Mouse (Mus musculus) forebrain, embryonic 11.5 days (tissue): Measurements from ENCODE around the gene Zfp36l2. TPM values are rescaled to one million over a fixed set of nuclear protein-coding genes. Genes with fewer than 3 reads are reported as not detected.
"Not testable (repeated sequence)": the region's sequence is repeated elsewhere in the genome, so short reads cannot be mapped to it uniquely, and the experiment has no call there.

Source experiments
- ATAC-seq: fragments of 200-750 bp; cut with Nextera tagmentation; replicated peaks from 2 replicates; pipeline ENCODE4 v1.8.0; 2017; ENCODE audit warnings: moderate TSS enrichment; ENCODE audit not compliant: low FRiP score
- DNase-seq: peaks from one replicate; pipeline ENCODE4 v3.0.0-alpha.2; 2017; ENCODE audit warnings: low spot score
- H3K27ac ChIP-seq: fragments of 300-500 bp; sonication (generic); 2 replicates; pipeline ENCODE4 v1.5.1; 2014; ENCODE audit warnings: low read depth, low read length
- H3K27me3 ChIP-seq: fragments of 300-500 bp; sonication (generic); 2 replicates; pipeline ENCODE4 v1.6.1; 2014; ENCODE audit warnings: mild to moderate bottlenecking, low read length, mixed read lengths; ENCODE audit not compliant: control insufficient read depth, insufficient read depth
- H3K36me3 ChIP-seq: fragments of 300-500 bp; sonication (generic); 2 replicates; pipeline ENCODE4 v1.6.1; 2014; ENCODE audit warnings: mild to moderate bottlenecking, low read length, moderate library complexity, mixed read lengths; ENCODE audit not compliant: control insufficient read depth, insufficient read depth
- H3K4me1 ChIP-seq: fragments of 300-500 bp; sonication (generic); replicated peaks from 2 replicates; pipeline ENCODE4 v1.6.1; 2014; ENCODE audit warnings: low read length, mixed read lengths; ENCODE audit not compliant: control insufficient read depth, insufficient read depth
- H3K4me2 ChIP-seq: fragments of 300-500 bp; sonication (generic); 2 replicates; pipeline ENCODE4 v1.6.1; 2014; ENCODE audit warnings: low read depth, mild to moderate bottlenecking, low read length, moderate library complexity, mixed read lengths; ENCODE audit not compliant: severe bottlenecking
- H3K4me3 ChIP-seq: fragments of 300-500 bp; sonication (generic); 2 replicates; pipeline ENCODE4 v1.5.1; 2014; ENCODE audit warnings: low read depth, low read length
- H3K9ac ChIP-seq: fragments of 300-500 bp; sonication (generic); 2 replicates; pipeline ENCODE4 v1.6.1; 2014; ENCODE audit warnings: low read length
- H3K9me3 ChIP-seq: fragments of 300-500 bp; sonication (generic); 2 replicates; pipeline ENCODE4 v1.6.1; 2016; ENCODE audit warnings: low read length, mixed read lengths; ENCODE audit not compliant: control insufficient read depth
- WGBS: fragments of 180-500 bp; shearing (Covaris S2); extraction: QIAGEN DNeasy Blood & Tissue Kit; methylation state at CpG from one replicate; pipeline ENCODE4 v1.1.7; 2014; 5-methylcytosine and 5-hydroxymethylcytosine counted together
- polyA plus RNA-seq: library from polyadenylated mRNA; unstranded; fragments of >200 nt; fragmentation: Nextera tagmentation; extraction: Ambion mirVana; gene quantifications from 2 replicates; pipeline ENCODE4 v1.2.1, GENCODE M21; 2014

The Zfp36l2 gene
- polyA plus RNA-seq = 11.9 and 15.3 TPM in 2 replicates

DNA sequence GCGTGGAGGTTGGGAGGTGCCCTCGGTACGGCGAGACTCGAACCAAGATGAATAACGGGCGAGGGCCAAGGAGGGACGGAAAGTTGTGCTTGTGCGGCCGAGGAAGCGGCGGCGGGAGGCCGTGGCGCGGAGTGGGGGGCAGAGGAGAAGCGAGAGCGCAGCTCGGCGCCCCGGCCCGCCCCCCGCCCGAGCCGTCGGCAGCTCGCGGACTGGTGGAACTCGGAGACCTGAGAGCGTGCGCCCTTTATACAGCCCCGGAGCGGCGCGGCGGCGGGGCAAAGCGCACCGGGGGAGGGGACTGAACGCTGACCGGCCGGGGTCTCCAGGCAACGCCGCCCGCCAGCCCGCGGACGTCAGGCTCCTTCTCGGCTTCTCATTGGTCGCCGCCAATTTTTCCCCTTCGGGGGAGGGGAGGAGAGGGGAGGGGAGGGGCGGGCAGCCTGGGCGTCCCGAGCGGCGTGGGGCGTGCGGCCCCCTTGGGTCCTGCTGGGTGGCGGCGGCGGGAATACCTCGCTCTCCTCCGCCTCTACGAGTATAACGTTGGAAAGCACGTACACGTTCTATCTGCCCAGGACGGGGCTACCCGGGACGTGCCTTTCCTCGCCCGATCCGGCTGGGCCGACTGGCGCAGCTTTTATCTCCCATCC is at the start of gene Zfp36l2:
Zfp36l2 (minus strand) TSS at position 221 of the 647 bp plus-strand sequence.
- Histone ChIP-seq H3K4me2 (peak within 1 kb of the TSS; percentile 83), H3K27me3 (0 out of 2 replicates have a peak, but pooled peaks cover 2% of the 10 kb centered on the region), H3K4me3 (peak within 1 kb of the TSS; percentile 77), H3K9ac (peak within 1 kb of the TSS; percentile 93), H3K9me3 (no peaks in the 10 kb centered on the region), H3K36me3 (no peaks in the 10 kb centered on the region), H3K4me1 (peaks cover 20% of the 10 kb centered on the region), H3K27ac (peak within 1 kb of the TSS; percentile 95)
- peak; percentile 88 for ATAC-seq
- DNase-seq = peak; percentile 98
- WGBS = 0% methylated on average over 57 of the region's 76 CpGs

DNA sequence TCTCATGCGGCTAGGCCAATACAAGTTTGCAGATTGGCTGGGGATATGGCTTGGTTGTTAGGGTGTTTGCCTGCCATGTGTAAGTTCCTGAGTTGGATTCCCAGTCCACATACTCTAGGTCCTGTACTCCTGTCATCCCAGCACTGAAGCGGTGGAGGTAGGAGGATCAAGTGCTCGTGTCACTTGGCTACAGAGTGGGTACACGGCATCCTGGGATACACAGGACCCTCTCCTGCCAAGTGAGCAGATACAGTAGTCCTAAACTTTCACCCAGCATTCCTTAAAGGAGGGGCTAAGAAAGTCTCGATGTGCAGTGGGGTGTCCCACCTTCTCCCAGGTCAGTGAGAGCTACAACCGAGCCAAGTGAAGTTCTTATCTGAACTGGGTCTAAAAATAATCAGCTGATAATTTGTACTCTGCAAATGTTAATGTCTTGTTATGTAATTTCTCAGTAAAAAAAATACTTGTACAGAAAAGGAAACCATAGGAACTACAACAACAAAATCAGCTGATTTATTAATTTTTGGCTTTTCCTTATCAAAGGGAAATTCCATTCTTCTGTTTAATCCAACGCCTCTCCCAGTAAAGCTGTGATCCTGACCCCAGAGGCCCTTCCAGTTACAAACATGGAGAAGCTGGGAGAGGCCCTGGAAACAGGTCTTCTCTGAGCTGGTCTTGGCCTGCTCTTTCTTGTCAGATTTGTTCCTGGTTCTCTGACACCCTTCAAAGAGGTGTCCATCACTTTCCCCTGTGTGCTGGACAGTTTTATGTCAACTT is 49.2 kb upstream of the Zfp36l2 start:
- H3K4me1 ChIP-seq = no peaks in the 10 kb centered on the region
- no peak for ATAC-seq
- no peak overlapping the region for H3K9ac ChIP-seq
- WGBS = 90% methylated on average over 7 of the region's 7 CpGs
- H3K4me3 ChIP-seq = no peak overlapping the region
- no peak overlapping the region for H3K4me2 ChIP-seq
- H3K9me3 ChIP-seq = no peaks in the 10 kb centered on the region
- no peaks in the 10 kb centered on the region for H3K36me3 ChIP-seq
- no peak overlapping the region for H3K27ac ChIP-seq
- H3K27me3 ChIP-seq = no peaks in the 10 kb centered on the region
- no peak for DNase-seq

DNA sequence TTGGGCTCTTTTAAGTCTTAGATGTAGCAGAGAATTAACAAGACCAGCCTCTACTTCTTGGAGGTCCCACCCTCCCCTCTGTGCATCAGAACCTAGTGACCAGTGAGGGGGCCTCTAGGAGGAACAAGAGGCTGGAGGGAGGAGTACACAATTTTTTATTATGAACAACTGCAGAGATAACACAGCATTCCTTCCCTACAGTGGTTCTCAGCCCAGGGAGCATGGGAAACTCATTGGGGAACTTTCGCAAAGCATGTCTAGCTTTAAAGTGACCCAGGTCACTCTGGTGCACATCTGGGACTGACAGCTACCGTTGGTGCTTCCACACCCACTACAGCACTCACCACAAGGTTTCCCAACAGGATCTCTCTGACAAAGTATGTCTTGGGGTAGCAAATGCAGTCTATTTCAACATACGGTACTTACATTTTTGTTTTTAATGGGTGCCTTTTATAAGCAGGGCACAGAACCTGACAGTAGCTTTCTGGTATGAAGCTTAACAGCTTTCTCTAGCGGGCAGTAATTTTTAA is 47.7 kb upstream of the Zfp36l2 start:
- Histone ChIP-seq H3K4me2 (no peak overlapping the region), H3K27ac (no peak overlapping the region), H3K4me3 (no peak overlapping the region), H3K36me3 (no peaks in the 10 kb centered on the region; the same call in 1 of the 2 replicates), H3K9me3 (no peaks in the 10 kb centered on the region), H3K27me3 (no peaks in the 10 kb centered on the region), H3K9ac (no peak overlapping the region), H3K4me1 (no peaks in the 10 kb centered on the region)
- 88% methylated on average over 4 of the region's 4 CpGs for WGBS
- no peak for ATAC-seq
- DNase-seq = no peak

- not testable (repeated sequence) for DNase-seq, H3K9ac ChIP-seq, H3K27me3 ChIP-seq, H3K9me3 ChIP-seq, H3K4me1 ChIP-seq, H3K27ac ChIP-seq, H3K36me3 ChIP-seq, ATAC-seq, H3K4me3 ChIP-seq, H3K4me2 ChIP-seq
- no CpG with 5 or more reads among the region's 4 CpGs for WGBS
Observed at GRCm38 (mm10) chr17:84234785-84235184, 47.0 kb upstream of the Zfp36l2 start.

DNA sequence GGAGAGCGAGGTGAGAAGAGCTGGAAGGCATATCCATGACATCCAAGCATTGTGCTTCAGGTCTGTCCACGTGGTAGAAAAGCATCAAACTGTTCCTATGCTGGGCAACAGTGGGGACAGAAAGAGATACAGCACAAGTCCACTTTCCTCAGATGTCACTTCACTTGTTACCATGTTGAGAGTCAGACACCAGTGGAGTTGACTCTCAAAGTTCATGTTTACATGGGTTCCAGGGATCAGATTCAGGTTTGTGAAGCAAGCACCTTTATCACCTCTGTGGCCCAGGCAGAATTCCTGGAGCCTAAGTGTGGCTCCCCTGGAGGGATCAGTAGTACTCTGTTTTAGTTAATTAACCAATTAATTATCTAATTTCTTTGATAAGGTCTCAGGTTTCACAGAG is 46.0 kb upstream of the Zfp36l2 start:
- Histone ChIP-seq H3K9me3 (no peaks in the 10 kb centered on the region), H3K4me2 (no peak overlapping the region), H3K4me3 (no peak overlapping the region), H3K36me3 (no peaks in the 10 kb centered on the region; the same call in 1 of the 2 replicates), H3K27ac (no peak overlapping the region), H3K9ac (no peak overlapping the region), H3K27me3 (no peaks in the 10 kb centered on the region), H3K4me1 (no peaks in the 10 kb centered on the region)
- DNase-seq (no peak), ATAC-seq (no peak)
- 87% methylated on average over 2 of the region's 2 CpGs for WGBS

DNA sequence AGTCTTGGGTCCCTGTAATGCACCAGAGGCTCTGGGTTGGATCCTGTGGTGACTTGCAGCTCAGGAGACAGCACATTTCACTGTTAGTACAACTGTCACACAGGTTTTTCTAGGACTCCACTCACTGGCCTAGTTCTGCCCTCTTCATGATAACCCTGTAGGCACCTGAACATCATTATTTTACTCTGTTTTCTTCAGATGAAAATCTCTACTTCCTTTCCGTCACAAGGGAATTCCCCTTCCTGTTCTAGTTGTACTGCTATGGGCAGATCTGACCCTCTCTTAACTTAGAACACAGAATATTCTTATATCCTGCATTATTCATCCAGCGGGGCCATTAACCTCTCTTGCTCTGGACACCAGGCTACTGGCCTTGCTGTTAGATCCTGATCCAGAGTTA is 43.6 kb upstream of the Zfp36l2 start:
- WGBS = 95% methylated on average over 2 of the region's 2 CpGs
- no peak for DNase-seq
- ATAC-seq = no peak
- H3K9ac ChIP-seq = no peak overlapping the region
- H3K9me3 ChIP-seq = no peaks in the 10 kb centered on the region
- H3K27me3 ChIP-seq = no peaks in the 10 kb centered on the region
- no peak overlapping the region for H3K4me2 ChIP-seq
- H3K36me3 ChIP-seq = no peaks in the 10 kb centered on the region; the same call in 1 of the 2 replicates
- no peaks in the 10 kb centered on the region for H3K4me1 ChIP-seq
- no peak overlapping the region for H3K4me3 ChIP-seq
- H3K27ac ChIP-seq = no peak overlapping the region

DNA sequence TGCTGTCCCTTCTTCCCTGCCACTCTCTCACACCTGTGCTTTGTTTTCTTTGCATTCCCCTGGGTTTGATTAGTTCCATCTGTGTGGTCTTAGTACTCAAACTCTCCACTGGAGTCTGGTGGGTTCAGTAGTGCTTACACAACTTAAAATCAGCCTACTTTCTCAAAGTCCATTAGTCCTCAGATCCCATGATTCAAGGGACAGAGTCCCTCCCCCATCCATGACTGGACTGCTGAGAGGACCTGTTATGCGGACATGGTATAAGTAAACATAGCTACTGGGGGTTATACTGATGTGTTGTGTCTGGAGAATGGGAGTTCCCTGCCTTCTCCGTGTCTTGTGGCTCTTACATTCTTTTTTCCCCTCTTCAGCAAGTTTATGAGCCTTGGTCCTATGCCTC is 40.5 kb upstream of the Zfp36l2 start:
- no peak for ATAC-seq
- Histone ChIP-seq H3K4me2 (no peak overlapping the region), H3K27me3 (no peaks in the 10 kb centered on the region), H3K4me3 (no peak overlapping the region), H3K4me1 (no peaks in the 10 kb centered on the region), H3K27ac (no peak overlapping the region), H3K36me3 (no peaks in the 10 kb centered on the region; the same call in 1 of the 2 replicates), H3K9me3 (no peaks in the 10 kb centered on the region), H3K9ac (no peak overlapping the region)
- DNase-seq = no peak
- WGBS = 88% methylated on average over 2 of the region's 2 CpGs

GRCm38 (mm10) chr17:84226681-84227080 is 38.9 kb upstream of the Zfp36l2 start:
- Histone ChIP-seq H3K27ac (no peak overlapping the region), H3K36me3 (no peaks in the 10 kb centered on the region; the same call in 1 of the 2 replicates), H3K9me3 (no peaks in the 10 kb centered on the region), H3K4me3 (no peak overlapping the region), H3K4me1 (no peaks in the 10 kb centered on the region), H3K9ac (no peak overlapping the region), H3K4me2 (no peak overlapping the region), H3K27me3 (no peaks in the 10 kb centered on the region)
- WGBS = 90% methylated on average over 6 of the region's 6 CpGs
- no peak for ATAC-seq
- no peak for DNase-seq
